Mouse (Mus musculus): ENCODE data around the gene Ccl8. TPM values are rescaled to one million over a fixed set of nuclear protein-coding genes. Genes with fewer than 3 reads are reported as not detected.

The Ccl8 gene
- polyA plus RNA-seq, 1 experiment = 0.61 TPM

- no peaks in the 10 kb centered on the region for H3K4me1 ChIP-seq (ENCODE audit: control insufficient read depth, insufficient read depth, insufficient read length)
- no peaks in the 10 kb centered on the region for H3K36me3 ChIP-seq (ENCODE audit: control insufficient read depth, insufficient read depth, low read length)
- no peaks in the 10 kb centered on the region for H3K27me3 ChIP-seq (ENCODE audit: control insufficient read depth, insufficient read depth, low read length)
- no peak for TF ChIP-seq CTCF (IDR thresholded peaks at IDR 0.05; ENCODE audit: extremely low read depth, insufficient read depth, insufficient read length, insufficient replicate concordance)
- H3K4me3 ChIP-seq (ENCODE audit: extremely low read depth, insufficient read depth, insufficient read length) = no peak overlapping the region
- no peak for DNase-seq (ENCODE audit: low read depth in 1 of 2, low spot score in 2 of 2)
- no peak overlapping the region for H3K27ac ChIP-seq (ENCODE audit: insufficient read depth, low read length)
Measured at GRCm38 (mm10) chr11:82078136-82078730, 36.8 kb upstream of the Ccl8 start.

GRCm38 (mm10) chr11:82080865-82081264, 34.1 kb upstream of the Ccl8 start:
- 66% methylated on average over 3 of the region's 3 CpGs for WGBS
- Histone ChIP-seq H3K4me3 (ENCODE audit: extremely low read depth, insufficient read depth, insufficient read length) (no peak overlapping the region), H3K27ac (ENCODE audit: insufficient read depth, low read length) (no peak overlapping the region), H3K27me3 (ENCODE audit: control insufficient read depth, insufficient read depth, low read length) (no peaks in the 10 kb centered on the region), H3K36me3 (ENCODE audit: control insufficient read depth, insufficient read depth, low read length) (no peaks in the 10 kb centered on the region), H3K4me1 (ENCODE audit: control insufficient read depth, insufficient read depth, insufficient read length) (no peaks in the 10 kb centered on the region)
- no peak for TF ChIP-seq POLR2A (IDR thresholded peaks at IDR 0.05; ENCODE audit: low read depth, low read length)
- TF ChIP-seq CTCF (IDR thresholded peaks at IDR 0.05; ENCODE audit: extremely low read depth, insufficient read depth, insufficient read length, insufficient replicate concordance) = no peak
- DNase-seq (ENCODE audit: low read depth in 1 of 2, low spot score in 2 of 2) = no peak

GRCm38 (mm10) chr11:82084360-82084759, 30.6 kb upstream of the Ccl8 start:
- H3K36me3 ChIP-seq (ENCODE audit: control insufficient read depth, insufficient read depth, low read length) = no peaks in the 10 kb centered on the region
- DNase-seq (ENCODE audit: low read depth in 1 of 2, low spot score in 2 of 2) = no peak
- TF ChIP-seq CTCF (IDR thresholded peaks at IDR 0.05; ENCODE audit: extremely low read depth, insufficient read depth, insufficient read length, insufficient replicate concordance) (no peak), POLR2A (IDR thresholded peaks at IDR 0.05; ENCODE audit: low read depth, low read length) (no peak)
- H3K27ac ChIP-seq (ENCODE audit: insufficient read depth, low read length) = no peak overlapping the region
- 90% methylated on average over 3 of the region's 3 CpGs for WGBS
- H3K4me3 ChIP-seq (ENCODE audit: extremely low read depth, insufficient read depth, insufficient read length) = no peak overlapping the region
- no peaks in the 10 kb centered on the region for H3K27me3 ChIP-seq (ENCODE audit: control insufficient read depth, insufficient read depth, low read length)
- no peaks in the 10 kb centered on the region for H3K4me1 ChIP-seq (ENCODE audit: control insufficient read depth, insufficient read depth, insufficient read length)

- TF ChIP-seq CTCF (IDR thresholded peaks at IDR 0.05; ENCODE audit: extremely low read depth, insufficient read depth, insufficient read length, insufficient replicate concordance) (no peak), POLR2A (IDR thresholded peaks at IDR 0.05; ENCODE audit: low read depth, low read length) (no peak)
- DNase-seq (ENCODE audit: low read depth in 1 of 2, low spot score in 2 of 2) = no peak
- Histone ChIP-seq H3K27me3 (ENCODE audit: control insufficient read depth, insufficient read depth, low read length) (no peaks in the 10 kb centered on the region), H3K27ac (ENCODE audit: insufficient read depth, low read length) (no peak overlapping the region), H3K4me3 (ENCODE audit: extremely low read depth, insufficient read depth, insufficient read length) (no peak overlapping the region), H3K4me1 (ENCODE audit: control insufficient read depth, insufficient read depth, insufficient read length) (no peaks in the 10 kb centered on the region), H3K36me3 (ENCODE audit: control insufficient read depth, insufficient read depth, low read length) (no peaks in the 10 kb centered on the region)
- WGBS = 81% methylated on average over 10 of the region's 10 CpGs
Measured at GRCm38 (mm10) chr11:82099511-82100323, 15.3 kb upstream of the Ccl8 start.

GRCm38 (mm10) chr11:82101087-82101486, 13.9 kb upstream of the Ccl8 start:
- Histone ChIP-seq H3K36me3 (ENCODE audit: control insufficient read depth, insufficient read depth, low read length) (no peaks in the 10 kb centered on the region), H3K4me3 (ENCODE audit: extremely low read depth, insufficient read depth, insufficient read length) (no peak overlapping the region), H3K27me3 (ENCODE audit: control insufficient read depth, insufficient read depth, low read length) (no peaks in the 10 kb centered on the region), H3K27ac (ENCODE audit: insufficient read depth, low read length) (no peak overlapping the region), H3K4me1 (ENCODE audit: control insufficient read depth, insufficient read depth, insufficient read length) (no peaks in the 10 kb centered on the region)
- TF ChIP-seq POLR2A (IDR thresholded peaks at IDR 0.05; ENCODE audit: low read depth, low read length) (no peak), CTCF (IDR thresholded peaks at IDR 0.05; ENCODE audit: extremely low read depth, insufficient read depth, insufficient read length, insufficient replicate concordance) (no peak)
- WGBS = 72% methylated on average over 4 of the region's 4 CpGs
- no peak for DNase-seq (ENCODE audit: low read depth in 1 of 2, low spot score in 2 of 2)

GRCm38 (mm10) chr11:82101529-82101928, 13.5 kb upstream of the Ccl8 start, which contains the start of gene Ccl12:
Ccl12 (plus strand) TSS chr11:82101845.
- Histone ChIP-seq H3K4me1 (ENCODE audit: control insufficient read depth, insufficient read depth, insufficient read length) (no peaks in the 10 kb centered on the region), H3K27ac (ENCODE audit: insufficient read depth, low read length) (no peak within 1 kb of the TSS), H3K4me3 (ENCODE audit: extremely low read depth, insufficient read depth, insufficient read length) (no peak within 1 kb of the TSS), H3K36me3 (ENCODE audit: control insufficient read depth, insufficient read depth, low read length) (no peaks in the 10 kb centered on the region), H3K27me3 (ENCODE audit: control insufficient read depth, insufficient read depth, low read length) (no peaks in the 10 kb centered on the region)
- DNase-seq (ENCODE audit: low read depth in 1 of 2, low spot score in 2 of 2) = no peak
- TF ChIP-seq CTCF (IDR thresholded peaks at IDR 0.05; ENCODE audit: extremely low read depth, insufficient read depth, insufficient read length, insufficient replicate concordance) = no peak
- TF ChIP-seq POLR2A (IDR thresholded peaks at IDR 0.05; ENCODE audit: low read depth, low read length) = no peak
- WGBS = 47% methylated on average over 2 of the region's 2 CpGs

GRCm38 (mm10) chr11:82109611-82110010, 5.4 kb upstream of the Ccl8 start:
- H3K36me3 ChIP-seq (ENCODE audit: control insufficient read depth, insufficient read depth, low read length) = no peaks in the 10 kb centered on the region
- H3K4me3 ChIP-seq (ENCODE audit: extremely low read depth, insufficient read depth, insufficient read length) = no peak overlapping the region
- no peaks in the 10 kb centered on the region for H3K4me1 ChIP-seq (ENCODE audit: control insufficient read depth, insufficient read depth, insufficient read length)
- H3K27ac ChIP-seq (ENCODE audit: insufficient read depth, low read length) = no peak overlapping the region
- no peaks in the 10 kb centered on the region for H3K27me3 ChIP-seq (ENCODE audit: control insufficient read depth, insufficient read depth, low read length)
- DNase-seq (ENCODE audit: low read depth in 1 of 2, low spot score in 2 of 2) = no peak
- TF ChIP-seq CTCF (IDR thresholded peaks at IDR 0.05; ENCODE audit: extremely low read depth, insufficient read depth, insufficient read length, insufficient replicate concordance) (no peak), POLR2A (IDR thresholded peaks at IDR 0.05; ENCODE audit: low read depth, low read length) (no peak)

Measured in spleen, adult 2 months (tissue).